Mouse (Mus musculus): ENCODE measurements around the gene Pomgnt2. TPM values are rescaled to one million over a fixed set of nuclear protein-coding genes. Genes with fewer than 3 reads are reported as not detected.
"Not testable (repeated sequence)": the region's sequence is repeated elsewhere in the genome, so short reads cannot be mapped to it uniquely, and the experiment has no call there.

Gene Pomgnt2
- polyA plus RNA-seq, 1 experiment, result 5.6 TPM

GRCm38 (mm10) chr9:122027081-122027913 is 30.4 kb upstream of the Pomgnt2 start:
- TF ChIP-seq FLI1 (IDR thresholded peaks at IDR 0.05; ENCODE audit: low read length), result no peak
- TF ChIP-seq GATA1 (IDR thresholded peaks at IDR 0.05; ENCODE audit: borderline replicate concordance, low read length), result no peak
- Histone ChIP-seq H3K36me3 (replicated peaks; ENCODE audit: low read length) (no peaks in the 10 kb centered on the region), H3K4me3 (replicated peaks) (peak overlapping the region; percentile 57), H3K4me1 (peaks cover 100% of the 10 kb centered on the region), H3K27me3 (replicated peaks) (no peaks in the 10 kb centered on the region), H3K9me3 (no peaks in the 10 kb centered on the region)

GRCm38 (mm10) chr9:122025855-122026590 is 29.1 kb upstream of the Pomgnt2 start:
- H3K4me1 ChIP-seq, result peaks cover 100% of the 10 kb centered on the region
- TF ChIP-seq GATA1 (IDR thresholded peaks at IDR 0.05; ENCODE audit: borderline replicate concordance, low read length), result no peak
- no peak for TF ChIP-seq FLI1 (IDR thresholded peaks at IDR 0.05; ENCODE audit: low read length)
- no peaks in the 10 kb centered on the region for H3K36me3 ChIP-seq (replicated peaks; ENCODE audit: low read length)
- no peaks in the 10 kb centered on the region for H3K27me3 ChIP-seq (replicated peaks)
- peaks cover 6% of the 10 kb centered on the region; the same call in 1 of the 2 replicates for H3K9me3 ChIP-seq
- H3K4me3 ChIP-seq (replicated peaks), result no peak overlapping the region

GRCm38 (mm10) chr9:122024419-122024818 is 27.5 kb upstream of the Pomgnt2 start:
- peak overlapping the region; percentile 15 for H3K4me3 ChIP-seq (replicated peaks)
- no peak for TF ChIP-seq FLI1 (IDR thresholded peaks at IDR 0.05; ENCODE audit: low read length)
- TF ChIP-seq GATA1 (IDR thresholded peaks at IDR 0.05; ENCODE audit: borderline replicate concordance, low read length), result no peak
- H3K9me3 ChIP-seq, result peaks cover 6% of the 10 kb centered on the region; the same call in 1 of the 2 replicates
- H3K36me3 ChIP-seq (replicated peaks; ENCODE audit: low read length), result no peaks in the 10 kb centered on the region
- peaks cover 94% of the 10 kb centered on the region for H3K4me1 ChIP-seq
- H3K27me3 ChIP-seq (replicated peaks), result no peaks in the 10 kb centered on the region

- TF ChIP-seq FLI1 (IDR thresholded peaks at IDR 0.05; ENCODE audit: low read length) (no peak), GATA1 (IDR thresholded peaks at IDR 0.05; ENCODE audit: borderline replicate concordance, low read length) (no peak)
- Histone ChIP-seq H3K27me3 (replicated peaks) (no peaks in the 10 kb centered on the region), H3K4me1 (peaks cover 94% of the 10 kb centered on the region), H3K9me3 (peaks cover 6% of the 10 kb centered on the region; the same call in 1 of the 2 replicates), H3K36me3 (replicated peaks; ENCODE audit: low read length) (no peaks in the 10 kb centered on the region), H3K4me3 (replicated peaks) (no peak overlapping the region)
Observed at GRCm38 (mm10) chr9:122023873-122024272, 27.0 kb upstream of the Pomgnt2 start.

GRCm38 (mm10) chr9:122022776-122023175 is 25.9 kb upstream of the Pomgnt2 start:
- TF ChIP-seq FLI1 (IDR thresholded peaks at IDR 0.05; ENCODE audit: low read length) (no peak), GATA1 (IDR thresholded peaks at IDR 0.05; ENCODE audit: borderline replicate concordance, low read length) (no peak)
- Histone ChIP-seq H3K9me3 (peaks cover 6% of the 10 kb centered on the region; the same call in 1 of the 2 replicates), H3K36me3 (replicated peaks; ENCODE audit: low read length) (no peaks in the 10 kb centered on the region), H3K4me1 (peaks cover 85% of the 10 kb centered on the region), H3K27me3 (replicated peaks) (no peaks in the 10 kb centered on the region), H3K4me3 (replicated peaks) (peak overlapping the region; percentile 82)

GRCm38 (mm10) chr9:122021581-122021980 is 24.7 kb upstream of the Pomgnt2 start:
- TF ChIP-seq GATA1 (IDR thresholded peaks at IDR 0.05; ENCODE audit: borderline replicate concordance, low read length) (no peak), FLI1 (IDR thresholded peaks at IDR 0.05; ENCODE audit: low read length) (no peak; the same call in 1 of the 2 replicates)
- peaks cover 7% of the 10 kb centered on the region for H3K27me3 ChIP-seq (replicated peaks)
- H3K9me3 ChIP-seq, result peaks cover 6% of the 10 kb centered on the region; the same call in 1 of the 2 replicates
- no peaks in the 10 kb centered on the region for H3K36me3 ChIP-seq (replicated peaks; ENCODE audit: low read length)
- no peak overlapping the region for H3K4me3 ChIP-seq (replicated peaks)
- peaks cover 73% of the 10 kb centered on the region for H3K4me1 ChIP-seq

- not testable (repeated sequence) for H3K4me3 ChIP-seq (replicated peaks); H3K27me3 ChIP-seq (replicated peaks); H3K9me3 ChIP-seq; H3K36me3 ChIP-seq (replicated peaks; ENCODE audit: low read length)
- peaks cover 68% of the 10 kb centered on the region for H3K4me1 ChIP-seq
Observed at GRCm38 (mm10) chr9:122021171-122021570, 24.3 kb upstream of the Pomgnt2 start.

GRCm38 (mm10) chr9:122020321-122020720 is 23.4 kb upstream of the Pomgnt2 start:
- no peak overlapping the region for H3K4me3 ChIP-seq (replicated peaks)
- H3K36me3 ChIP-seq (replicated peaks; ENCODE audit: low read length), result no peaks in the 10 kb centered on the region
- TF ChIP-seq FLI1 (IDR thresholded peaks at IDR 0.05; ENCODE audit: low read length) (no peak), GATA1 (IDR thresholded peaks at IDR 0.05; ENCODE audit: borderline replicate concordance, low read length) (no peak)
- peaks cover 66% of the 10 kb centered on the region for H3K4me1 ChIP-seq
- peaks cover 6% of the 10 kb centered on the region; the same call in 1 of the 2 replicates for H3K9me3 ChIP-seq
- peaks cover 7% of the 10 kb centered on the region for H3K27me3 ChIP-seq (replicated peaks)

GRCm38 (mm10) chr9:122018782-122019395 is 22.0 kb upstream of the Pomgnt2 start:
- no peak for TF ChIP-seq FLI1 (IDR thresholded peaks at IDR 0.05; ENCODE audit: low read length)
- TF ChIP-seq GATA1 (IDR thresholded peaks at IDR 0.05; ENCODE audit: borderline replicate concordance, low read length), result no peak
- H3K27me3 ChIP-seq (replicated peaks), result peaks cover 9% of the 10 kb centered on the region
- peaks cover 59% of the 10 kb centered on the region for H3K4me1 ChIP-seq
- H3K36me3 ChIP-seq (replicated peaks; ENCODE audit: low read length), result no peaks in the 10 kb centered on the region
- H3K9me3 ChIP-seq, result peaks cover 6% of the 10 kb centered on the region; the same call in 1 of the 2 replicates
- H3K4me3 ChIP-seq (replicated peaks), result peak overlapping the region; percentile 10

All from megakaryocyte, embryonic 14.5 days (primary cell).